Mouse (Mus musculus): ENCODE data around the gene Gamt.

The Gamt gene

DNA sequence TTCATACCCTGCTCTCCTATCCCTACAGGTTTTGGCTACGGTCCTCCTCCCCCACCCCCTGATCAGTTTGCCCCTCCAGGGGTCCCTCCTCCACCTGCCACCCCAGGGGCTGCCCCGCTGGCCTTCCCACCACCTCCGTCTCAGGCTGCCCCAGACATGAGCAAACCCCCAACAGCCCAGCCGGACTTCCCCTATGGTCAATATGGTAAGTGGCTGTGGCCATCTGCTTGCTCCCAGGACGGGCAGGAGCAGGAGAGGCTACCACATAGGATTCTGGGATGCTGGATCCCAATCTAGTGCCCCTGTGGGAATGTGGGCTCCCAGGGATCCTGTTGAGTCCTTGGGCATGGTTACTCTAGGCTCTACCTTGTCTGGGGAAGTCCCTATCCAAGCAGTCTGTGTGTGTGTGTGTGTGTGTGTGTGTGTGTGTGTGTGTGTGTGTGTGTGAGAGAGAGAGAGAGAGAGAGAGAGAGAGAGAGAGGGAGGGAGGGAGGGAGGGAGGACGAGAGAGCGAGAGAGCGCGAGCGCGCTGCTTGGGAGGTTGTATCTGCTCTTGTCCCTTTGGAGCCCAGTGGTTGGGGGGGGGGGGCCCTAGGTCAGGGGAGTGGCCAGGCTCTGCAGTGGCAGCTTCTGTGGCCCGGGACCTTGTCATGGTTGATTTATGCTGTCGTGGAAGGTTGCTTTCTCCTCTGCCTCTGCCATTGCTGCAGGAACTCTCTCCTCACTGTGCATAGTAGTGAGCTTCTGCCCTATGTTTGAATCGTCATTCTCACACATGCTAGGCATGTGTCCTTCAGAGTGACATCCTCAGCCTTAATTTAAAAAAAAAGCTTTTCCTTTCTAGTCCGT lies 24.6 kb upstream of the Gamt start:
- no peak for DNase-seq (ENCODE audit: low spot score in 2 of 2)

DNA sequence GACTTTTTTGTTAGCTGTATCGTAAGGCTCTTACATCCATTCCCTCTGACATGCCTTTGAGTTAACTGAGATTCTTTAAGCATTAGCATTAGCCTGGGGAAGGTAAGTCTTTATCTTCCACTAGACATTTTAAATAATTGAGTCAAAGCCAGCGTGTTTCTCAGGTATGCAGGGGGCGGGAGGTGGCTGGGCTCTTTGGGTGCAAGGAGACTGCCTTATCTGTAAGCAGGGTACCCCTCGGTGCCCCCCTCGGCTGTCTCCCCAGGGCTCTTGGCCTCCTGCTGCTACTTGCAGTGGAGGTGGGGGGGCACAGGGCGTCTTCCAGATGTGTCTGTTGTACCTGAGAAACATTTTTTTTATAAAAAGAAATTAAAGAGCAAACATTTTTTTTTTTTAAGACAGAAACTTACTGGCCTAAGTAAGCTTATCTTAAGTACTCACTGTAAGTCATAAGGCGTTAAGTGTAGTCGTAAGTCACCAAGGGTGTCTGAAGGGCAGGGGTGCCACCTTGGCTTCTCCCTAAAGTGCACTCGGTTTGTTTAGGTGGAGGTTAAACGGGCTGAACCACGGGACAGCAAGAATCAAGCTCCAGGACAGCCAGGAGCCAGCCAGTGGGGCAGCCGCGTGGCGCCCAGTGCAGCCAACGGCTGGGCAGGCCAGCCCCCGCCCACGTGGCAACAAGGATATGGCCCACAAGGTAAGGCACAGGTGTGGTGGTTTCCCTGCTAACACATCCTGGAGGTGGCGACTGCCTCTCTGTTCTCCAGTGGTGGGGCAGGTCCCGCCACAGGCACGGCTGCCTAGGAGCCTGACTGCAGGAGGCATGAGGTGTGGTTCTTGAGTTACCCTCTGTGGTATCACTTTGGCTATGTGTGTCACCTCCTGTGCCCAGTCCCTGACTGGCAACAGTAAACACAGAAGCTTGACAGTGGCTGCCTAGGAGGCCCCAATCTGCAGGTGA lies 21.9 kb upstream of the Gamt start:
- no peak for DNase-seq (ENCODE audit: low spot score in 2 of 2)

DNA sequence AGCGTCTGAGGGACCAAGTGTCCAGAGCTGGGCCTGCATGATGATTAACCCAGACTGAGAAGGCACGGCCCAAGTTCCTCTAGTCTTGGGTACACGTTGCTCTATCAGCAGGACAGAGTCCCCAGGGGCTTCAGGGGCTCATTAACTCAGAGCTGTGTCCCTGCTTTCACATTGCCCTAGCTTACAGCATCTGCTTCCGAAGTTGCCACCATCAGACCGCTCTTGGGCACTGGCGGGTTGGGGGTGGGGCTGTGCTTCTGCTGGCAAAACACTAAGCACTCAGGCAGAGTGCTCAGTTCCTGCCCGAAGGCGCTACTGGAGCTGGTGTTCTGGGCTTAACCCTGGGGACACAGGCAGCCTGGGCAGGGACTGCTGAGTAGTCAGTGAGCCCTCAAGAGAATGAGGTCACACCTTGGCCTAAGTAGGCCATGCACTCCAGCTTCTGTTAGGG lies 21.1 kb upstream of the Gamt start:
- DNase-seq (ENCODE audit: low spot score in 2 of 2) = no peak

DNA sequence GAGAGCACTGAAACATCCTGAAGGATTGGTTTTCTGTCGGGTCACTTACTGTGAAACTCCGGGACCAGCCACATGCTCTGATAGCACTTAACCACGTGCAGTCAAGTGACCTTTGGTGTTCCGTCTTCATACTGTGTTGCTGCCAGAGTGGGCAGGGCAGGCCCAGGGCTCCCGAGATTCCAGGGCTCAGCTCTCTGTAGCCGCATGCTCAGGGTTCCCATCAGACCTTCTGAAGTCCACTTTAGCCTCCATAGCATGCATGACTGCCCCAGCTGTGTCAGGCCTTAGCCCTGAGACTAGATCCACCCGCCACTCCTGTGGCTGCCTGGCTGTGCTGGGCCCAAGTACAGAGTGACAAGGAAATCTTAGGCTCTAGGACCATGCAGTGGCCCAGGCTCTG lies 20.5 kb upstream of the Gamt start:
- no peak for DNase-seq (ENCODE audit: low spot score in 2 of 2)

DNA sequence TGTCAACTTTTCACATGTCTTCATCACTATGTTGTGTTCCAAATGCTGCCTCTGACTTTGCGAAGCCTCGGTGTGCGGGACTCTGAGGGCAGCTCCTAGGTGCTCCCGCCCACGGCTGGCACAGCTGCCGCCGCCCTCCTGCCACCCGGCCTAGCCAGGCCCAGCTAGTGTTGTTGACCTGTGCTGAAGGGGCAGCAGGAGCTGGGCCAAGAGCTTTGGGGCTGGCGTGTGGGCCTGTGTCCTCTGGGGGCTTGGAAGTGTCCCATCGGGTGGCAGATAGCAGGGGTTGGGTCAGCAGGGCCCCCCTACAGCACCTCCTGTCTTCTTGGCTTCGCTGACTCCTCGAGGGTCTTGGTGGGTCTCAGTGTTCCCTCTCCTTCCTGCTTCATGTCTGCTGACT lies 18.5 kb upstream of the Gamt start:
- DNase-seq (ENCODE audit: low spot score in 2 of 2) = no peak

DNA sequence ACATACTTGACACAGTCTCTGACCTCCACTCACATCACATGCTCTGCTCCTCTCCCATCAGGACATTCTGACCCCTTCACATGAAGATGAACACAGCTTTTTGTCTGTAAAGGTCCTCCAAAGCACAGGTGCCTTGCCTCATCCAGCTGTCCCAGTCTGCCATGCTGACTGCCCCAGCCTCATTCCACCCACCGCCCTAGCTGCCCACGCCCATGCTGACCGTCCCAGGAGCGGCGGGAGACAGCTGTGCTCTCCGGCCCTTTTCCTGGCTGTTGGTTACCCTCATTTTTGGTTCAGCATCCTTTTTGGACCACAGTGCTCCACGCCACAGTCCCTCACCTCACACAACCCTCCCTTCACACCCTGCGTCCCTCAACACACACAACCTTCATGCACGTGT lies 17.6 kb upstream of the Gamt start:
- no peak for DNase-seq (ENCODE audit: low spot score in 2 of 2)

DNA sequence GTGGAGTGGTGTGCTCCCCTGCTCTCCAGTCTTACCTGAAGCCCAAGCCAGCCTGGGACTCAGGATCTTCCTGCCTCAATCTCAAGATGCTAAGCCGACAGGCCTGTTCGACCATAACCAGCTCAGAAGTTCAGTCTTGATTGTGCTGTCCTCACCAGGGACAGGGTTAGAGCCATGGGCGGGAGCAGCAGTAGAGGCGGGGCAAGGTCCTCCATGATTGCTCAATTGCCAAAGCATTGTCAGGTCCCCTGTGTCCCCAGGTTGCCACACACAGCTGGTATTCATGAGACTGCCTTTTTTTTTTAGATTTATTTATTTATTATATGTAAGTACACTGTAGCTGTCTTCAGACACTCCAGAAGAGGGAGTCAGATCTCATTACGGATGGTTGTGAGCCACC lies 15.4 kb upstream of the Gamt start:
- DNase-seq (ENCODE audit: low spot score in 2 of 2) = no peak

DNA sequence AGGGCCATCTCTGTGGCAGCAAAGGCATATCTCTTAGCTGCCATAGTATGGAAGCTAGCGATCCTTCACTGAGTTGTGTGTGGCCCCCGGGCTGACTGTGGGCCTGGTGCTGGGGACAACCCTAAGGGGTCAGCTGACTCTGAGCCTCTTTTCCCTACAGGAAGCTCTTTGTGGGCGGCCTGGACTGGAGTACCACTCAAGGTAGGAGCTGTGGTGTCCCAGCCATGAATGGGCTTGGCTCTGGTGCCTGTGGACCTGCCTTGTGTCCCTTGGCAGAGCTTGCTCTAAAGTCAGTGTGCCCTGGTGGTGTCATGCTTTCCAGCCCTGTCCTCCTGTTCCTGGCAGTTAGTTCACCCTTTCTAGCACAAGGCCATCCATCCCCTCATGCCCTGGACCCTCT lies 13.0 kb upstream of the Gamt start:
- no peak for DNase-seq (ENCODE audit: low spot score in 2 of 2)

DNA sequence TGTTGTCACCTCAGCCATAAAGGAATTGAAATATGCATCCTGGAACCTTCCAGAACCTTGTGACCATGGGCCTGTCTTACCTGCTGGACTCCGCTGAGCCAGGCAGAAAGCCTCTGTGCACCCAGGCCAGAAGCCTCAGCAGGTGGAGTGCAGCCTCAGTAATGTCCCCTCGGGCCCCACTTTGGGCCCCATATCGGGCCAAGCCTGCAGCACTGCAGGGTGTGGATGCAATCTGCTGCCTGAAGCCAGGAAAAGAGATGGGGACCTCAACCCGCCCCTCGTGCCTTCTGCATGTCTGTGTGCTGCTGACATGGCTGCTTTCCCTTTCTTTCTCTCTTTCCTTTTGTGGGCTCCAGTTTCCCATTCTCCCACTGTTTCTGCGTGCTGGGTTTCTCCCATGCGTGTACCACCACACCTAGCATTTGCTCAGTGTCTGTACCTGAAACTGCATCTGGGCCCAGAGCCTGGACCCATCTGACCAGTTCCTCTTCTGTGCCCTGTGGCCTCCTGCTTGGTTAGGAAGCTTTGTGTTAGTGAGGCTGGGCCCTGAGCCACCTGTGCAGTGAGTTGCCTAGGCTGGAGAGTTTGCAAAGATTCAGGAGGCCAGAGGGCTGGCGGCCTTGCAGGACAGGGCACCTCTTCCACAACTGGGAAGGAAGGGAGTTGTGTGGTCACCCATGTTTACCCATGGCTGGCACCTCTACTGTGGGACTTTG lies 11.2 kb upstream of the Gamt start:
- DNase-seq (ENCODE audit: low spot score in 2 of 2) = no peak

DNA sequence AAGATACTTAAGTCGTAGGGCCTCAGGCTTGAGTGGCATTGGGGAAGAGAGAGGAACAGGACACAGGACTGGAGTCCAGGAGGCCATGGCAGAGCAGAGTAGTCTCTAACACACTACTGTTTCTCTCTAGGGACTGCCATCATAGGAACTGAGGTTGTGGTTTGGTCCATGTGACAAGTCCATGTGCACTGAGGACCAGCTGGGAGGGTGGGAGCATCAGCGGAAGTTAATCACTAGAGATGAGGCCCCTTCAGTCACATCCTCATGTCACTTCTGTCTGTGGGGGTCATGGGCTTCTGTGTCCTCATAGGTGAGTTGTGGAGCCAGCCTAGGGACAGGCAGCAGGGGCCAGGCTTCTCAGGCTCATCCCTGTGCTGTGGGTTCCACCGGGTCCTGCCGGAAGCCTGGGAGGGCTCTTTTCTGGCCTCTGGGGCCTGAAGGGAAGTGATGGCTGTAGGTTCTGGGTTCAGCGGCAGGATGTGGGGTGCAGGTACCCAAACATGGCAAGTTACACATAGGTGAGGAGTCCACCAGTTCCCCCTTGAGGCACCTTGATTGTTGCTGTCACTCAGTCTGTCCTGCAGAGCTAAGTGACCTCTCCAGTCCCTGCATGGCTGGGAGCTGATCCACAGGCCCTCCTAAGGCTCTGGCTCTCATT lies 10.5 kb upstream of the Gamt start:
- peak in 1 of 2 experiments; percentile 36 for DNase-seq (ENCODE audit: low spot score in 2 of 2)

DNA sequence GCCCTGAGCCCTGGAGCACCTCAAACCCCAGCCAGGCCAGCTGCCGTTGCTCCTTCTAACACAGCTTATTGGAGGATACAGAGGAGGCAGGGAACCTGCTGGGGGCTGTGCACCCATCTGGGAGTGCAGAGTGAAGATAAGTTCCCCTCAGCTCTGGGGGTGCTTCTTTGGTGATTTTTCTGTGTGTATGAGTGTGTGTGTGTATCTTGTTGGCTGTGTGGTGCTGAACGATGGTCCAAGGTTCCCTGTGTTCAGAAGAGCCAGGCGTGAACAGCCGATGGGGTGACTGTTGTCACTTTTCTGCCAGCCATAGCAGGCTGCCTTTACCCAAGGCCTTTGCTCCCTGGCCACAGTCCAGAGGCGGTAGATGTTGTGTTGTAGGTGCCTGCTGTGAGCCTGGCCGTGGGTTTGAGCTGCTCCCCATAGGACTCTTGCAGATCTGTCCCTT lies 9.9 kb upstream of the Gamt start:
- no peak for DNase-seq (ENCODE audit: low spot score in 2 of 2)

DNA sequence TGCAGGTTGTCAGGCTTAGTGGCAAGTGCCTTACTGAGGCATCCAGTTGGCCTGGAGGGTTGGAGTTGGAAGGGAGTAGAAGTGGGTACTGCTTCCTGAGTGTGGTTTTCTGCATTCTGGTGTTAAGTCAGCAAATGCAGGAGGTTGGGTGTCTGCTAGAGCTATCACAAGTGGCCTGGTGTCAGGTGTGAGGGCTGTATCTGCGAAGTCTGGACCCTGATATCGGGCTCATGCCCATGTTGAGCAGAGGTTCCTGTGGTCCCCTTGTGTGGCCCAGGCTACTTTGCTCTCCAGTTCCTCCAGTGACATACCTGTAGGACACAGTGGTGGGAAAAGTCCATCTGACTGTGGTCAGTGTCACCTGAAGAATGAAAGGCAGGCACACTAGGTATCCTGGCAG lies 9.3 kb upstream of the Gamt start:
- no peak for DNase-seq (ENCODE audit: low spot score in 2 of 2)

DNA sequence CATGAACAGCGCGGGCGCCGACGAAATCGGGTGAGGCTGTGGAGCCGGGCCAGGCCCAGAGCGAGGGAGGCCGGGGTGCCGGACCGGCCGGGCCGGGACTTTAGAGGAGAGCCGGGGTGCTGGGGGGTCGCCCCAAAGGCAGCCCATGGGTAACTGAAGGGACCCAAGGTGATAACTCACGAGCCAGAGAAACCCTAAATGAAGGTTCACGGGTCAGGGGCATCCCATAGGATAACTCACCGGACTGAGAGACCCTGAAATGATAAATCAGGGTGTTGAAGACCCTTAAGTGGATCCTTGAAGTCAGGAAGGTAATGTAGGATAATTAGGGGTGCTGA lies 4.3 kb upstream of the Gamt start:
- no peak for DNase-seq (ENCODE audit: low spot score in 2 of 2)

DNA sequence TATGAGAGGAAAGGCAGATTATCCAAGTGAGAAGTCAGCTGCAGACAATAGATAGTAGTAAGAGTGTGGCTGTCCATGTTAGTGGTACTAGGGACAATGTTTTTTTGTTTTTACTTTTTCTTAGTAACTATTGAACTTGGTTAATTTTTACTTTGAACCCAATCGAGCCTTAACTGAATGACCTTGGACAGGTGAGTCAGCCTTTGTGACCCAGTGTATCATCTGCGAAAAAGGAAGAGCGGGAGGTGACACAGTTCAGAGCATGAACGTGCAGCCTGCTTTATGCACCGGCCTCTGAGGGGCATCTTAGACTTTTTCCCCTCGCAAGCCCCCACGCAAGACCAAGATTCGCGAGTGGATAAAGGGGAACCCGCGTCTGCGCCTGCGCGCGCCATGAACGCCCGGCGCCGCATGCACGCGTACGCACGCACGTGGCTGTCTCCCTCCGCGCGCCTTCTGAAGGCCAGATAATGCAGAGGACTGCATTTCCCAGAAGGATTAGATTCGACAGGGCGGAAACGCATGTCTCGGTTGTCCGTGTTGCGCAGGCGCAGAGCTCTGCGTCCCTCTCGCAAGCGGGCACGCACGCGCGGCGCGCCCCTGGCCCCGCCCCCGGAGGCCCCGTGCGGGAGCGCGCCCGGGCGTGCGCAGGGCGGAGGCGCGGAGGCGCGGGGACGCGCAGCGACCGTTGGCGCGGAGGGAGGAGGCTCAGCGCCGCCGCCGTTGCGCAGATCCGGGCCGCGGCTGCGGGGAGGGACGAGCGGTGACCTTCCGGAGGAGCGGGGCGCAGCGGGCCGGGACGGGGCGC lies 3.7 kb upstream of the Gamt start:
- DNase-seq (ENCODE audit: low spot score in 2 of 2) = peak; percentile 97

DNA sequence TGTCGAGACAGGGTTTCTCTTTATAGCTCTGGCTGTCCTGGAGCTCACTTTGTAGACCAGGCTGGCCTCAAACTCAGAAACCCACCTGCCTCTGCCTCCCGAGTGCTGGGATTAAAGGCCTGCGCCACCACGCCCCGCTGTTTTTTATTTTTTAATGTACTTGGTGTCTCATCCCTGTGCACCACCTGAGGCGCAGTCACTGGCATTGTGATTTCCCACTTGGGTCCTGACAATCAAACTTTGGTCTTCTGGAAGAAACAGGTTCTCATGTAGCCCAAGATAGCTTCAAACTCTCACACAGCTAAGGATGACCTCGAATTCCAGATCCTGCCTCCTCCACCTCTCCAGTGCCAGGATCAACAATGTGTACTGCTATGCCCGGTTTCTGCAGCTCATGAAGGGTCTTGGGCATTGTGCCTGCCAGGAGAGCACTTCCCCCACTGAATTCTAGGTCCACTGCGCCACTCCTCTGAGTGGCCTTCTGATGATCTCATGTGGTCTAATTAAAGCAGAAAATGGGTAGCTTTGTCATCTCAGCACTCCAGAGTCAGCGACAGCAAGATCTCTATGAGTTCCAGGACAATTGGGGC lies 2.1 kb upstream of the Gamt start:
- DNase-seq (ENCODE audit: low spot score in 2 of 2) = no peak

DNA sequence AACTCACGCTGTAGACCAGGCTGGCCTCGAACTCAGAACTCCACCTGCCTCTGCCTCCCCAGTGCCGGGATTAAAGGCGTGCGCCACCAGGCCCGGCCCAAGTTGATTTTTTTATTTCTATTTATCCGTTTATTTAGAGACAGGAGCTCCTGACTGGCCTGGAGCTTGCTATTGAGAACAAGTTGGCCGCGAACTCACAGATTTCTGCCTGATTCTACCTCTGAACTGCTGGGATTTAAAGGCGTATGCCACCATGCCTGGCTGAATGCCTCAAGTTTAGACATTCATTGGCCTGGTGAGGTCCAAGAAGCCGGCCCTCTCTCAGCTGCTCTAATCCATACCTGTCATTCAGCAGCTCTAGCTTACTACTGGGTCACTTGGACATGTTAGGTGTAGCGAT lies 1.4 kb upstream of the Gamt start:
- no peak for DNase-seq (ENCODE audit: low spot score in 2 of 2)

DNA sequence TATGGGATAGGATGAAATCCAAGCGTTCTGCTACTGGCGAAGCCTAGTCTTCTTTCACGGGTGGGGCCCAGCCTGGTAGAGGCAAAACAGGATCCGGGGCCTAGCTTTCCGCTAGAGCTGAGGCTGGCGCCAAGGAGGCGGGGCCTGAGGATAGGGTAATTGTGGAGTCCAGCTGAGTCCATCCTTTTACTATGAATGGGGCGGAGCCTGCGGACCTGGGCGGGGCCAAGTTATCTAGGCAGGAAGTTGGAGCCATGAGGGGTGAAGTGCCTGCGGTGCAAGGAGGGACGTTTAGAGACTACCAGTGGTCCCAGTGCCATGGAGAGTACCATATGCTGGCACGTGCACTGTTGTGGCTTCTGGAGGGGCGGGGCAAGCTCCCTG lies 765 bp upstream of the Gamt start:
- DNase-seq (ENCODE audit: low spot score in 2 of 2) = peak; percentile 91 to 94

DNA sequence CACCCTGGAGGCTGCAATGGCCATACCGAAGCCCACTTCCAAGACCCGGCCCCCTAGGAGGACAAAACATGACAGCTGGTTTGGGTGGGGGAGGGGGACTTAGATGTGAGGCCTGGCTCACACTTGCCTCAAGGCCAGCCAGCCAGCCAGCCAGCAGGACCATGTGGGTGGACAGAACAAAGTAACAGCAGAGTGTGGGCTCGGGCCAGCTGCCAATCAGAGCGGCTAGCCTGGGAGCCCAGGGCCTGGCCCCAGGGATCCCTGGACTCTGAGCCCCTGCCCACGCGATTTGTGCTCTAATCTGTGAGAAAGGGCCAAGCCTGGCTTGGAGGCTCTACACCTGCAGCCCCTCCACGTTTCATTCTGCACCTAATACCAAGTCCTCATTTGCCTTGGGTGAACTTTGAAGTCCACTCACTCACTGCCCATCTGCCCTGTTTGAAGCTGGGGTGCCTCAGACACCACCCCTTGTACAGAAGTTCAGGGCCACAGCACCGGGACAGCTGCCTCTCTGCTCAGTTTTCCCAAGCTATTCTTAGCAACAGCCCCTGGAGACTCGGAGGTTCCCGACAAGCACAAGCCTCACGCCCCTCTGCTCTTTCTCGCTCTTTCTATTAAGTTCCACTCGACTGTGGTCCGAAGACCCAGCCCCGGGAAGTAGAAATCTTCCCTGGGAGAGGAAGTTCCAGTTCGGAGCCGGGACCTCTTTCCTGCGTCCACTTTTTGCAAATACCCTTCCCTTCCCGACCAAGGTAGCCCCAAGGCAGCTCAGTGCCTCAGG lies 761 bp downstream of the Gamt start:
- DNase-seq (ENCODE audit: low spot score in 2 of 2) = no peak

DNA sequence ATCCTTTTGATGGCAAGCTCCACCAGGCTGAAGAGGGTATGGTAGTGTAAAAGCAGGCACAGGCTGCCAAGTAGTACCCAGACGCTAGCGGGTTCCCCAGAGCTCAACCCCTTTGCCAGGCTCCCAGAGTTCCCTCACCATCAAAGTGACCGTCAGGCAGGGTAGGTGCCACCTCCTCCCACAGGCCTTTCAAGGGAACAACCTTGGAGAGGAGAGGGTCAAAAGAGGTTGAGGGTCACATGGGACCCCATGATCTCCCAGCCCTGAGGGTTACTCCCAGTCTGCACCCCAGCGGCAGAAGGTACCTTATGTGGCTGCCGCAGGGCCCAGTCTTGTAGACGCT lies 1.4 kb downstream of the Gamt start:
- no peak for DNase-seq (ENCODE audit: low spot score in 2 of 2)

Measured in natural killer cell, adult 2 months (primary cell).